Mouse (Mus musculus) inflammation-experienced regulatory T-cells (primary cell): ENCODE results near the gene Arhgap27. TPM values are rescaled to one million over a fixed set of nuclear protein-coding genes. Genes with fewer than 3 reads are reported as not detected.

ENCODE experiments used
- polyA plus RNA-seq, 2 experiments: library from polyadenylated mRNA; unstranded; fragments of 100-300 nt; shearing (Covaris generic); gene quantifications; one replicate each; pipeline ENCODE4 v1.2.1; 2017

Arhgap27 gene
- polyA plus RNA-seq = 10 to 100 TPM; 89.5 to 98.3 TPM

GRCm38 (mm10) chr11:103363214-103364148 lies at the start of gene Arhgap27:
TSS of gene Arhgap27 (minus strand) at chr11:103363692.

GRCm38 (mm10) chr11:103411981-103412949 lies 48.8 kb upstream of the Arhgap27 start, which contains the start of gene Plekhm1:
TSS of gene Plekhm1 (minus strand) at chr11:103412687.

Other genes with a start within 250 kb of the Arhgap27 start
- 1 to 10 TPM; 4.8 to 7.9 TPM for gene Hexim1, start 247.5 kb downstream of the Arhgap27 start, polyA plus RNA-seq
- 1 to 10 TPM; 4.6 to 5.1 TPM for gene Hexim2, start 231.3 kb downstream of the Arhgap27 start, polyA plus RNA-seq
- gene Fmnl1, start 192.6 kb downstream of the Arhgap27 start, polyA plus RNA-seq = 100 to 1,000 TPM; 186 to 198 TPM
- gene 1700023F06Rik, start 155.1 kb downstream of the Arhgap27 start, polyA plus RNA-seq = not detected
- under 1 TPM in 1 of 2 experiments, not detected in 1; 0.43 TPM for gene Spata32, start 145.3 kb downstream of the Arhgap27 start, polyA plus RNA-seq
- 10 to 100 TPM; 26.6 to 49.7 TPM for gene Map3k14, start 96.2 kb downstream of the Arhgap27 start, polyA plus RNA-seq
- gene Plekhm1, start 49.0 kb upstream of the Arhgap27 start, polyA plus RNA-seq = 10 to 100 TPM; 15.7 to 24.0 TPM
- gene Lrrc37a, start 140.9 kb upstream of the Arhgap27 start, polyA plus RNA-seq = under 1 TPM; 0.05 to 0.51 TPM